Mouse (Mus musculus) kidney, adult 11 months (tissue): ENCODE measurements around the gene Usp53.

Experiments used
- DNase-seq: peaks from one replicate; pipeline ENCODE4 v3.0.0; 2022

Usp53 gene

GRCm38 (mm10) chr3:122984249-122985182, at the start of gene Usp53:
Usp53 (minus strand) TSS chr3:122984510.
- peak; percentile 93 for DNase-seq

GRCm38 (mm10) chr3:123033804-123034203, 49.5 kb upstream of the Usp53 start:
- DNase-seq, result no peak

- no peak for DNase-seq
Observed at GRCm38 (mm10) chr3:123025634-123026033, 41.3 kb upstream of the Usp53 start.

DNA sequence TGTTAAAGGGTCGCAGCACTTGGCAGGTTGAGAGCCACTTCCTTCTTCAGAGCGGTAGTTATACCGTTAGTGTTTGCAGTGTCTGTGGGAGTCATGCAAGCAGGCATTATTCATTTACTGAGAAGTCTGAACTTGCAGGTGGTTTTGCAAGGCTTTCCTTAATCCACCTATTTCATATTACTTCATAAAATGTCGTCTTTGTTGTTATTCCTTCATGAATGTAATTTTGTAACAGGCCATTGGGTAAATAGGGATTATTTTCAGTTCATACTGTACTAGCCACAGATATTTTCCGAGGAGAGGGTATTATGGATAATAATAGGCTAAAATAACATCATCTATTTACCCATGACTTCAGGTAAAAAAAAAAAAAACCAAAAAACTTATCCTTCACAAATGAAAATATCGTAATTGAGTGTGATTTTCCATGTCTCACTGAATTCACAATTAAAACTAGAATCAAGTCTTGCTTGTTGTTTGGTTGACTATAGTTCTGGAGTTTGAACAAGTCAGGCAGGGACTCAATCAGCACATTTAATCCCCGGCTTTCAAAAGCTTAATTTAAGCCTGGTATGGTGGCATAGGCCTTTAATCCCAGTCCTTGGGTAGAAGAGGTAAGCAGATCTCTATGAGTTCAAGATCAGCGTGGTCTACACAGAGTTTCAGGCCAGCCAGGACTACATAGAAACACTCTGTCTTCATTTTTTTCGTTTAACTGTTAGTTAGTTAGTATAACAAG, 40.4 kb upstream of the Usp53 start:
- no peak for DNase-seq

DNA sequence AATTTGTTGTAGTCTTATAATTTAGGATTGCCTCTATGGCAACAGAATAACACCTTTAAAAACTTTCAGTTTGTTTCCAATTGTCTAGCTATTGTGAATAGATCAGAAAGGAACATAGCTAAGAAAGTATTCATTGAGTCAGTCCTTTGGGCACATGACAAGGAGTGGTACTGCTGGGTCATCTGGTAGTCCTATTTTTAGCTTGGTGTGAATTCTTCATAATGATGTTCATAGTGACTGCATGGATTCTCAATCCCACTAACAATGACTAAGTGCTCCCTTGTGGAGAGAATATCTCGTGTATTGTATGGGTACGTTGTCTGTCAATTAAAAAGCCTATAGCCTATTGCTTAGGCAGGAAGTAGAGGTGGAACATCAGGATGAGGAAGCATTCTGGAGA, 34.5 kb upstream of the Usp53 start:
- DNase-seq, result no peak

DNA sequence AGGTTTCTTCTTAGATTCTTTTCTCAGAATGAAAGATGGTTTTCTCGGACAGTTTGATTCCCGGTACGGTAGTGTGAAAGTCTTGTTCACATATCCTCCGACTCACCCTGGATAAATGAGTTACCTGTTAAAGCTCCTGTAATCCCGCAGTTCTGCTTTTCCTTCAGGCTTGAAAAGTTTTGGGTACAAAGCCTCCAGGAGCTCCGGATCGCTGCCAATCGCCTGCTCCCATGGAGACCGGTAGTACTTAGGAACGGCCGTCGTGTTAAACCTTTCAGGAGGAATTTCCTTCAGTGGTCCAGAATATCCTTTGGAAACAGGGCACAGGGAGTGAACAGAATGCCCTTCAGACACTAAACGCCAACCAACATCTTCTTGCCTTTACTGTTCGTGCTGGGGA, 29.2 kb upstream of the Usp53 start:
- peak; percentile 64 for DNase-seq

GRCm38 (mm10) chr3:123009417-123009816, 25.1 kb upstream of the Usp53 start:
- no peak for DNase-seq

DNA sequence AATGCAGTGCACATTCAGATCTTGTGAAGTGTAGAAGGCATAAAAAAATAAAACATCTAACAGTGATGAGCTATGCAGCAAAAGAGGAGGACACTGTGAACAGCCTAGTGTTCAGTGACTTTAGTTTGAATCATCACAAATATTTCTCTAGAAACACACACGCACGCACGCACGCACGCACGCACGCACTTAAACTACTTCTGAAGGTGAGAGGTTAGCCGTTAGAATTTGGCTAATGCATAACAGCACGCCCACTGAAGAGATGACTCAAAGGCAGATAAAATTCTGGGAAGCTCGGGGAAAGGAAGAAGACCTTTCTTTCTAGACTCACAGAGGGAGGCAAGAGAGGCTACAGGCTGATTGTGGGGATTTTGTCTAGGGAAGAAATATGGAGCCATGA, 23.1 kb upstream of the Usp53 start:
- no peak for DNase-seq

DNA sequence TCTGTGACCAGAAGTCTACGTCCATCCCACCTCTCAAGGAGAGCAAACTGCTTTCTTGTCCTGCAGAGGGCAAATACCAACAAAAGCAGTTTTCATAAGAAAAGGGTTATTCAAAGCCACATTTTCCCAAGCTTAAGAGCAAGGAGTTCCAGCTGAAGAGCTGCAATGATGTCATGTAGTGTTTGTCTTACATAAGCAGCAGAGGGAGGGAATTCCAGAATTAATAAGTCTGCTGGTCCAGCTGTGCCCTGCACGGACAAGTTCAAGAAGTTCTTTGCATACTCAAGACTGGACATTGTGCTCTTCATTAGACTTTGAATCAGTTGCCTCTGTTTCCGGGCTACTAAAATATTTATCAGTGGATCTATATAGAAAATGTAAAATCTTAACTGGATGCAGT, 16.7 kb upstream of the Usp53 start:
- peak; percentile 18 for DNase-seq

DNA sequence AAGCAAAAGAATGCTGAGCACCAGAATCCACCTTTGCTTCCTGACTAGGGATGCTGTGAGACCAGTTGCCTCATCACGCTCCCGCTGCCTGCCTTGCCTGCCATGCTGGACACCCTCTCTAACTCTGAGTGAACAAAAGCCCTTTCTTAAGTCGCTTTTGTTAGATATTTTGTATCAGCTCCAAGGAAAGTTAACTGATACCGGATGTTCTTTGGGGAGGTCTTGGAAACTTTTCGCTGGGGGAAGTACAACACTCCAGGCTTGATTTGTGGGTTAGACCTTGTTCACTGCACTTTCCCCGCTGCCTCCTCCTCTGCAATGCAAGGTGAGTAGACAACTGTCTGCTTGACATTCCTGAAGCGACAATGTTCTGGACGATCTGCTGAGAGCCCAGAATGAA, 14.2 kb upstream of the Usp53 start:
- no peak for DNase-seq

DNA sequence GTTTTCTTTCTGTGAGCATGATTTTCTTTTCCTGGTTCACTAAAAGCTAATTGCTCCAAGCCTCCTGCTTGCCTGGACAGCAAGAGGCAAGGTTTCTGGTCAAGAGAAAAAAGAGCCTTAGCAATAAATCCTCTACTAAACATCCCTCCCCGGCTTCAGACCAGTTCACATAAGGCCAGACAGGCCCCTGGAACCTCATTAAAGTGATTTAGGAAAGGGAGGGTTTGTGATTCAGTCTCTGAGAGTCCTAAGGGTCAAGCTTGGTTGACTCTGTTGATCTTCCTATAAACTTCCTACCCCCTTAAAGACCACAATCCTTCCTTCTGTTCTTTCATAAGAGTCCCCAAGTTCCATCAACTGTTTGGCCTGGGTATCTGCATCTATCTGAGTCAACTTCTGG, 12.7 kb upstream of the Usp53 start:
- DNase-seq, result no peak

DNA sequence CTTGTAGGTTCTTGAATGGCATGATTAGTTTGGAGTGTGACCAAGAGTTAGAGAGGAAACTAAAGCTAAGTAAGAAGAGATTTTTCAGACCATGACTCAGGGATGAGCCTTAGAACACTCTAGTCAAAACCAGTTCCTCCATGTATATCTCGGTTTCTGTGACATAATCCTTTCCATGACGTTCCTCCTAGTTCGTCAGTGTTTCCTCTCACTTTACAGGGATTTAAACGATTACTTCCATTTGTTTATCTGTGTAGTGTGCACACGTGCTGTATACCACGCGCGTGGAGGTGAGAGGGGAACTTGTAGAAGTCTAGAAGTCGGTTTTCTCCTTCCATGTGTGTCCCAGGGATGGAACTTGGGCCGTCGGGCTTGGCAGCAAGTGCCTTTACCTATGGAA, 2.6 kb upstream of the Usp53 start:
- no peak for DNase-seq

- DNase-seq, result peak; percentile 44
Observed at GRCm38 (mm10) chr3:122986386-122986785, 2.1 kb upstream of the Usp53 start.

GRCm38 (mm10) chr3:122985183-122985944, 1.1 kb upstream of the Usp53 start:
- DNase-seq, result peak; percentile 19

- peak; percentile 87 for DNase-seq
Observed at GRCm38 (mm10) chr3:122983849-122984248, 461 bp downstream of the Usp53 start.

DNA sequence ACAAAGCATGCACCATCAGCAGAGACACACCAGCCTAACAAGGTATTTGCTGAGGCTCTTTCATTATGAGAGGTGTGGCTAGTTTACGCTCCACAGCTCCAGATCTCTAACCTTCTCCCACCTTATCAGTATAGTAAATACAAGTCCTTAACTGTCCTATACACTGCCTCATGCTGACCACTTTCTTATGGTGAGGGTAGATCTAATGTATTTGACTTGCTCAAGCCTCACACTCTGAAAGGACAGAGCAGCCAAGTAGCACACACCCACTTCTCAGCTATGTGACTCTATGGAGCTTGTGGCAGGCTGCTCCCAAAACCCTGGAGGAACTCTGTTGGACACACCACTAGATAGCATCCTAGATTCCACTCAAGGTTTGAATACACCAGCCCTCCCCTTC, 8.3 kb downstream of the Usp53 start:
- DNase-seq, result no peak

- no peak for DNase-seq
Observed at GRCm38 (mm10) chr3:122975363-122975762, 8.9 kb downstream of the Usp53 start.

DNA sequence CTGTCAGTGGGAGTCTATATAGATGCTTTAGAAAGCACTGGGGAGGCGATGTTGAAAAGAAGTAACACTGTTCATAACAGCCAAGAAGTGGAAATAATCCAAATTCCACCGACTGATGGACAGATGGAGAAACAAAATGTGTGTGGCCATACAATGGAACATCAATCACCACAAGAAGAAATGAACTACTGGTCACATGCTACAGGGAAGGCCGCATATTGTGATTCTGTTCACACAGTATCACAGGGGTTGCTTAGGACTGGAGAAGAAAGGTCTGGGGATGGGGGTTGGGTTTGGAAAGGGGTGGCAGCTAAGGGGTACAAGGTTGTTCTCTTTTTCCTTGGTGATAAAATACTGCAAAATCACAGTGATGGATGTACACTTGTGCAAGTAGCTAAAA, 9.5 kb downstream of the Usp53 start:
- DNase-seq, result no peak

DNA sequence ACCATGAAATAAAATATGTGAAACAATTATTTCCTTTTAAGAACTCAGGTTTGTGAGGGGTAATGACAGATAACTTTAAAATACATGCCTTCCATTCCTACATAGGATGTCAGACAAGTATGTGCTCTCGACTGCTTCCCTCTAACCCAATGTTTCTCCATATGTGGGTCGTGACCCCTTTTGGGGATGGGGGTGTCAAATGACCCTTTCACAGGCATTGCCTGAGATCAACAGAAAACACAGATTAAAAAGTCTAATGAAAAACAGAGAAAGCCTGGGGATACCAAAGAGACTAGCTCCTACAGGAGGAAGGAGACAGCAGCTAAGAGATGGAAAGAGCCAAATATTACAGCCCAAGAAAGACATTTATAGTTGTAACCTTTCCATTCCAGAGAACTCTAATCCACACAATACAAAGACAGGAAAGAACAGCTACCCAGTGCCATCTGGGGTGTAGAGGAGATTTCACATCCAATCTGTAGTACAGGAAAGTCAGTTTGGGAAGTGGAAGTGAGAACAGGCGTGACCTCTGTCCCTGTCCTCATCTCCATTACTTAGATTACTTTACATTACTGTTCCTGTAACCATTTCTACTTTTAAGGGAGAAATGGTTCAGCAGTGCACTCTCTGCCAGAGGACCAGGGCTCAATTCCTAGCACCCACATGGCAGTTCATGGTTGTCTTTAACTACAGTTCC, 12.0 kb downstream of the Usp53 start:
- DNase-seq, result no peak

GRCm38 (mm10) chr3:122968391-122968790, 15.9 kb downstream of the Usp53 start:
- DNase-seq, result no peak

DNA sequence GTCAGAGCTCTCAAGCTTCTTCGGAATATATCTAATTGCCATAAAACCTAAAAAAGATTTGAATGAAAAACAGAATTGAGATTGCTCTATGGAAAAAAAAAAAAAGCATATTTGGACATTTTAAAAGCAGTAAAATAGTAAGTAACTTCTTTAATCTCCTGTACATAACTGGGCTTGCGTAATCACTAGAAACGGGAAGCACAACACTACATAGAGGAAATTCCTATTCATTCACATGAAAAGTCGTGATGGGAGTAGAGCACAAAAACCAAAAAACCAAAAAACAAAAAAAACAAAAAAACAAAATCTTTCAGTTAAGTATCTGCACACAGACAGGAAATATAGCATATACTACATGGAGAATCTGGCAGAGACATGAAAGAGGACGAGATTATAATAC, 20.0 kb downstream of the Usp53 start:
- DNase-seq, result no peak

- no peak for DNase-seq
Observed at GRCm38 (mm10) chr3:122950129-122950528, 34.2 kb downstream of the Usp53 start.

DNA sequence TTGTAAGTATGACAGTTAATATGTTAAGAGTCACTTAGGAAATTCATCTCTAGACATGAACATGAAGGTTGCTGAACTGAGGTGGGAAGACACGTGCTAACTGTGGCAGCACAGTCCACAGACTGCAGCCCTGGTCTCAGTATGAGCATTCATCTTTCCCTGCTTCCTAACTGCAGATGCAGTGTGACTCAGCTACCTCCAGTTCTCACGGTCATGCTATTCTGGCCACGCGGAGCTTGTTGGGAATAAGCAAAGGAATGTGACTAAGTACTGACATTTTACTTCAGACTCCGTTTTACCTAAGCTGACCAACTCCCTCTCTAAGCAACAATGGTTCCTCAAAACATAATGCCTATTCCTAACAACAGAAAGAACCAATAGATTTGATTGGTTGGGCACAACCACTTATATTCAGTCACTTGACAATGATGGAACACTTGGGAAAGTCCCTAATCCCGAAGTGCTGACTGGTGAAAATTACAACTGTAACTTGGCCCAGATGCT, 40.9 kb downstream of the Usp53 start:
- DNase-seq, result no peak
